Mouse (Mus musculus): ENCODE results near the gene Gpr108.

DNA sequence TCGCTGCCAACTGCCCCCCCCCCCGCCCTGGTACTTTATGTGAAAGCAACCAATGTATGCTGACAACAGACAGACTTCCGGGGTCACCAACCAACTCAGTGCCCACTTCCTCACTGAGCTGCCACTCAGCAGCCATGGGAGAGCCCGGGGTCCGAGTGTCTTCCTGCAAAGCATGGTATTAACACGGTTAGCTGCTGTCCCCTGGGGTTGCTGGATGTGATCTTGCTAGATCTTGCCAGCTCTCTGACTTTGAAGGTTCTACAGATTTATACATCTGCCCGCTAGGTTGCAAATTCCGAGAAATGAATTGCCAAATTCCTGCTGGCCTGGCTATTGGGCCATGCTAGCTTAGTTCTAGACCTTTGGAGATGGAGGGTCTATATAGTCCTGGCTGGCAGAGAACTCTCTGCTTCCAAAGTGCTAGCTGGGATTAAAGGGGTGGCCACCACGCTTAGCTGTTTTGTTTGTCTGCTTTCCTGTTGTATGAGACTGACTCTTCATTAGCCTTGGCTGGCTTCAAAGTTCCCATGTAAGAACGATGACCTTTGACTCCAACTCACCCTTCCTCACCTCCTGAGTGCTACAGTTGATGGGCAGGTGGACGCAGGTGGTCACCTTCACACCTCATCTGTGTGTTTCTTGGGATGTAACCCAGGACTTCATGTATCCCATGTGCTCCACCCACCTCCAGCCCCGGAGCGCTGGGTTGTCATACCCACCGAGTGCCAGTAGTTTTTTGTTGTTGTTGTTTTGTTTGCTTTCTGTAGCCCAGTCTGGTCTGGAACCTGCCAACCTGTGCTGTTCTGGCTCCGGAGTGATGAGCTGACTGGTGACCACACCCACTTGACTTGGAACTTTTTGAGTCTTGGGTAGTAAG is 18.2 kb downstream of the Gpr108 start:
- TF ChIP-seq CTCF (IDR thresholded peaks at IDR 0.05; ENCODE audit: low read depth, low read length) (no peak), EP300 (IDR thresholded peaks at IDR 0.05; ENCODE audit: insufficient read depth, low read depth, low read length) (no peak), POLR2A (IDR thresholded peaks at IDR 0.05; ENCODE audit: insufficient read depth, low read length) (no peak)

All from ES-Bruce4 (cell line).